Mouse (Mus musculus) Patski (cell line): ENCODE data around the gene Brk1. TPM values are rescaled to one million over a fixed set of nuclear protein-coding genes. Genes with fewer than 3 reads are reported as not detected.

Experiments used
- ATAC-seq: fragments of 100-300 bp; one replicate; pipeline ENCODE4 v1.8.0; 2021
- CTCF ChIA-PET: fragments of 350-600 bp; sonication (Branson Sonifier 250); formaldehyde crosslinking; loops from one replicate; lab custom pipeline; 2022; ENCODE audit warnings: inconsistent platforms; lab: Charles Lee
- POLR2A ChIA-PET: fragments of 350-600 bp; sonication (Branson Sonifier 250); formaldehyde crosslinking; loops from one replicate; lab custom pipeline; 2022; ENCODE audit warnings: antibody characterized with exemption, inconsistent platforms; lab: Charles Lee
- DNase-seq: peaks from one replicate; pipeline ENCODE4 v3.0.0-alpha.2; 2011; ENCODE audit warnings: low read depth, low spot score
- H3K27me3 ChIP-seq: fragments of 371-371 bp; one replicate; pipeline ENCODE4 v1.5.1; 2021
- CTCF ChIP-seq: fragments of 100-300 bp; IDR thresholded peaks from one replicate; pipeline ENCODE4 v1.5.1; 2021
- in situ Hi-C: fragments of 300-500 bp; cut with MboI; formaldehyde crosslinking; loops from 3 replicates; pipeline ENCODE4 v1.11.1; 2018; ENCODE audit warnings: low pct_unique_long_range_greater_than_20kb, mixed read lengths
- polyA plus RNA-seq: library from polyadenylated mRNA; unstranded; gene quantifications from one replicate; pipeline ENCODE4 v1.2.3, GENCODE M21; 2021

The Brk1 gene
- polyA plus RNA-seq, 1 experiment from 2014 or later = 167 TPM

GRCm38 (mm10) chr6:113599833-113600232, 4.7 kb upstream of the Brk1 start:
- no peak for TF ChIP-seq CTCF
- CTCF ChIA-PET = no interaction called here

DNA sequence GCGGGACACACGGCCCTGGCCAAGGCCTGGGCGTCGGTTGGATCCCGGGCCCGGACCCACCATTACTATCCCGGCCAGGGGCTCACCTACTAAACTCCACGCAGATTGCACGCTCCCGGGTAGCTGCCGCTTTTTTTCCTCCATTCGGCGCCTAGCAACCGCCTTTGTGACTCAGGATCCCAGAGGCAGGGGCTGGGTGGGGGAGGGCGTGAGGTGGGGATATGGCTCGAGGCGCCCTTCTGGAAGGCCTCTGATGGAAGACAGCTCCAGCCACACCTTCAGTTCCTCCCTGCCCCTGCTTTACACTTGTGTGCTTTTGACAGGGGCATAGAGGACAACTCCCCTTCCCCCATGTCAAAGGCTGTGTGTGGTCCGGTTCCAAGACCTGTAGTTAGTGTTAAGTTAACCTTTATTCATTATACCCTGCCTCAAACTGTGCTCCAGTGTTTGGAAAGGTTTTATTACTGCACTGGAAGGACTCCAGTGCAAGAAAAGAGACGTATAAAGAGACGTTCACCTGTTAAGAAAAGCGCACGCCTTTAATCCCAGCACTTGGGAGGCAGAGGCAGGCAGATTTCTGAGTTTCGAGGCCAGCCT, 3.9 kb upstream of the Brk1 start, which contains the start of gene Fancd2os:
Fancd2os (minus strand) TSS at position 173 of the 597 bp plus-strand sequence.
- no peak for TF ChIP-seq CTCF
- no peaks in the 10 kb centered on the region for H3K27me3 ChIP-seq
- ATAC-seq = no peak
- no peak for DNase-seq
- ChIA-PET POLR2A (no interaction called here), CTCF (no interaction called here)
- in situ Hi-C loops = no loop called here

More at GRCm38 (mm10) chr6:113599833-113600232, 4.7 kb upstream of the Brk1 start:
- ATAC-seq (no peak), DNase-seq (no peak)
- H3K27me3 ChIP-seq = no peaks in the 10 kb centered on the region
- in situ Hi-C loops = no loop called here
- POLR2A ChIA-PET = no interaction called here

- no peak for DNase-seq
- H3K27me3 ChIP-seq = no peaks in the 10 kb centered on the region
- in situ Hi-C loops = no loop called here
- ChIA-PET CTCF (no interaction called here), POLR2A (no interaction called here)
- no peak for TF ChIP-seq CTCF
- no peak for ATAC-seq
Measured at GRCm38 (mm10) chr6:113602821-113603220, 1.8 kb upstream of the Brk1 start.

DNA sequence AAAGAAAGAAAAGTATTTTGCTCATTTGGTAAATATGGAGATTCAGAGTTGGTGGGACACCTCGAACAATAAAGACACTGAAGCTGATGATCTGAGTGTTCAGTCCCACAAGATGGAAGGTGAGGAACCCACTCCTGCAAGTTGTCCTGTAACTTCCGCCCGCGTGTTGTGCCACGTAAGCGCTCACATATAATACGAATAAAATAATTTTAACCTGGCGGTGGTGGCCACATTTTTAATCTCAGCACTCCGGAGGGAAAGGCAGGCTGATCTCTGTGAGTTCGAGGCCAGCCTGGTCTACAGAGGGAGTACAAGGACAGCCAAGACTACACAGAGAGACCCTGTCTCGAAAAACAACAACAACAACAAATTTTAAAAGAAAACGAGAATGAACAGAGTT, 579 bp upstream of the Brk1 start:
- POLR2A ChIA-PET = no interaction called here
- H3K27me3 ChIP-seq = no peaks in the 10 kb centered on the region
- TF ChIP-seq CTCF = no peak
- in situ Hi-C loops = no loop called here
- no peak for ATAC-seq
- CTCF ChIA-PET = interaction anchor here (0.8 to 0.9 kb wide), 2 partner anchors 11 to 66 kb away, joined by 3 to 5 read pairs; no protein-coding TSS in a partner anchor
- no peak for DNase-seq

DNA sequence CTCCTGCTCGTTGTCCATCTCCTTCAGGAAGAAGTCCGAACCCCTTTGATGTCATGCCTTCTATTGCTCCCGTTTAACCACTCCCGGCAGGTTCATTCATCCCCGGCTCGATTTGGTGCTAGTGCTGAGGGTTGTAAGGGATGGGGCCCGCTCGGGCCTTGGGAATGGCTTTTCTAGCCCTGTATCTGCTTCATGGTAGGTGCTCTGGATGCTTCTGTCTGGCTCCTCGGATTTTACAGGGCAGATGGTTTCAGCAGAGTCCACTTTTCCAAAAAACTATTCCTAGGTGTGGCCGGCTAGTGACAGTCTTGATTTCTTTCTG, 613 bp downstream of the Brk1 start:
- CTCF ChIA-PET = no interaction called here
- TF ChIP-seq CTCF = no peak
- in situ Hi-C loops = no loop called here
- H3K27me3 ChIP-seq = no peaks in the 10 kb centered on the region
- no peak for DNase-seq
- ATAC-seq = peak; percentile 19
- POLR2A ChIA-PET = no interaction called here

DNA sequence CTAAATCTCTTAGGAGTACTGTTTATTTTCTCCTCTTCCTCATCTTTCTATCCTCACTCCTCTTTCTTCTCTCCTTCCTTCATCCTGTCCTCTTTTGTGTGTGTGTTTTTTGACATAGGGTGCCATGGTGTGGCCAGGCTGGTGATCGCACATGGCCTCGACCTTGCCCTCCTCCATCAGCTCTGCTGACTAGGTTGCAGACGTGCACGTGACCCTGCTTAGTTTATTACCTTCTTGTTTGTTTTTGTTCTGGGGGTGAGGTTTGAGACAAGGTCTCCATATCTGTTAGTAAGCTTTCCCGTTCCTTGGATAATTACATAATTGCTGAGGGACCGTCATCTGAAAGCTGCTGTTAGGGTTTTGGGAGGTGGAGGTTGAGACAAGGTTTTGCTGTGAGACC, 4.3 kb downstream of the Brk1 start:
- no peaks in the 10 kb centered on the region for H3K27me3 ChIP-seq
- ChIA-PET POLR2A (no interaction called here), CTCF (interaction anchor here (1.0 to 1.3 kb wide), 3 partner anchors 9 to 86 kb away, joined by 3 to 4 read pairs (median 4); no protein-coding TSS in a partner anchor)
- no peak for DNase-seq
- ATAC-seq = no peak
- TF ChIP-seq CTCF = no peak
- in situ Hi-C loops = no loop called here

DNA sequence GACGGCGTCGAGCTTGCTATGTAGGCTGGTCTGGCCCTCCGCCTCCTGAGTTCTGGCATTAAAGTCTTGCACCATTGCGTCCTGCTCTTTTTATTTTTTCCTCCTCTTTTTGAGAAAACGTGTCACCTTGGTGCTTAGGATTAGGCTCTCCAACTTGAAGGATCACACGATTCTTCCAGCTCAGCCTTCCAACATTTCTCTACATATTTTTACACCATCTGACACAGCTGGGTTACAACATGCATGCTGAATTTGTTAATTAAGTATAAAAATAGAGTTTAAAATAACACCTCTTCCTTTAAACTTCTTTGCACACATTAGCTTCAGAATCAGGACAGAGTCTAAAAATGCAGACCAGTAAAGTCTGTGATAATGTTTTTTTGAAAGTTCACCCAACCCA, 4.7 kb downstream of the Brk1 start:
- ATAC-seq (no peak), DNase-seq (no peak)
- CTCF ChIA-PET = interaction anchor here (1.0 to 1.3 kb wide), 3 partner anchors 9 to 86 kb away, joined by 3 to 4 read pairs (median 4); no protein-coding TSS in a partner anchor
- in situ Hi-C loops = no loop called here
- POLR2A ChIA-PET = no interaction called here
- H3K27me3 ChIP-seq = no peaks in the 10 kb centered on the region
- TF ChIP-seq CTCF = no peak

DNA sequence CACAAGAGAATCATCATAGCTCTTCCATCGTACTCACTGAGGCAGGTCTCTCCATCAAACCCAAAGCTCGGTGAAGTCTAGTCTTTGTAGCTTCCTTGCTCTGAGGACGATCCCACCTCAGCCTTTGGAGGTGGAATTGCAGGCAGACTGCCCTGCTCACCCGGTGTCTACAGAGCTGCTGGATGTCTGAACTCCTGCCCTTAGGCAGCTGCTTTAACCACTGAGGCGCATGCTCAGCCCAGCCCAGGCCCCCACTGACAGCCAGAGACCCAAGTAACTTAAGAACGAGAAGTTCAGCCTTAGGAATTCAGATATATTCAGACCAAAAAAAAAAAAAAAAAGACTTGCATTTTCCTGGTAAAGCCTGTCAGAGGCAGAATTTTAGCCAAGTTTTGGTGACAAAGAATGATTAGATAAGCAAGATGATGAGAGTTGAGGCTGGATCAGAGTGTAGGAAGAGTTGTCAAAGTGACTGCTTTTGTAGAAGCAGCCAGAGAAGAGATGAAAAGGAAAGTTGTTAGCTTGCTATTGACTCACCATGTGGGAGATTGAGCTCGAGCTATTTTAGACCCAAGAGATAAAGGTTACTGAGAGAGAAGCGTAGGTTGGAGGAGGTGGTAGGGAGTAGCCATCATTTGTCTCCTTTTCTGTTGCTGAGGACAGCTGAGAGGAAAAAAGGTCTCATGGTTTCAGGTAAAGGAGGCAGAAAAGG, 7.8 kb downstream of the Brk1 start:
- in situ Hi-C loops = no loop called here
- H3K27me3 ChIP-seq = no peaks in the 10 kb centered on the region
- TF ChIP-seq CTCF = no peak
- POLR2A ChIA-PET = no interaction called here
- CTCF ChIA-PET = interaction anchor here (0.7 to 1.3 kb wide), 4 partner anchors 8 to 20 kb away, joined by 3 to 5 read pairs (median 3); partner anchors contain the start of gene Vhl
- DNase-seq = no peak
- ATAC-seq = no peak

DNA sequence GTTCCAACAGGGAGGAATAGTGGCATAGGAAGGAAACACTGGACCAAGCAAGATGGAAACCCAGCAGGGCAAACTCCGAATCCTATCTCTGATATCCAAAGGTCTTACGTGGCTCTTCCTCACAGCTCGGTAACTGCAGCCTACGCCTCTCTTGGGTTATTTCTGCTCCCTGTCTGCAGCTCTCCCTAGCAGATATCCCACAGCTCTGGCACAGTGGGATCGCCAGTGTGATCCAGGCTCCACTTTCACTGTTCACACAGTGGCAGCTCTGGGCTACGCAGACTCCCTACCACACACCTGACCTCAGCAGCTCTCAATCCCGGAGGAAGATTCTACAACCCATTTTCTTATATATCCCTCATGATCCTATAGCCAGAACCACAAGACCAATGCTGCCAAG, 9.6 kb downstream of the Brk1 start:
- no peak for TF ChIP-seq CTCF
- in situ Hi-C loops = no loop called here
- CTCF ChIA-PET = no interaction called here
- H3K27me3 ChIP-seq = no peaks in the 10 kb centered on the region
- POLR2A ChIA-PET = no interaction called here
- DNase-seq = no peak
- ATAC-seq = no peak

DNA sequence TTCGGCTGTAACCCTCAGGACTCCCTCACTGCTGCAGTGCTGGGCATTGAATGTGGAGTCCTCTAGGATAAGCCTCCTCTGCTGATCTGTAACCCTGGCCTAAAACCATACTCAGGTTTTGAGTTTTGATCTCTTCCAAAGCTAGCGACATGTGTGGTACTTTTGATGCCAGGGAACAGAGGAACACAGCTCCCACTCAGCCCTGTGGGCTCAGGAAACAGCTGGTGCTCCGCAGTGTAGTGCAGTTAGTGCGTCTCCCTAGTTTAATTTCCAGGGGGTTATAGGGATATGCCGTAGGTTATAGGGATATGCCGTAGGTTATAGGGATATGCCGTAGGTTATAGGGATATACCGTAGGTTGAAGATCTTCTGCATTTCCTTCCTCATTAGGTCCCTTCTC, 10.4 kb downstream of the Brk1 start:
- DNase-seq = no peak
- CTCF ChIA-PET = interaction anchor here (1.0 kb wide), 1 partner anchor 25 kb away, joined by 3 read pairs; no protein-coding TSS in a partner anchor
- ATAC-seq = no peak
- H3K27me3 ChIP-seq = no peaks in the 10 kb centered on the region
- POLR2A ChIA-PET = no interaction called here
- in situ Hi-C loops = no loop called here
- no peak for TF ChIP-seq CTCF

- in situ Hi-C loops = no loop called here
- ChIA-PET POLR2A (no interaction called here), CTCF (interaction anchor here (1.0 kb wide), 1 partner anchor 25 kb away, joined by 3 read pairs; no protein-coding TSS in a partner anchor)
- H3K27me3 ChIP-seq = no peaks in the 10 kb centered on the region
- no peak for TF ChIP-seq CTCF
- ATAC-seq = no peak
- no peak for DNase-seq
Measured at GRCm38 (mm10) chr6:113615489-113615888, 10.9 kb downstream of the Brk1 start.
